In the genomic region with DNA sequence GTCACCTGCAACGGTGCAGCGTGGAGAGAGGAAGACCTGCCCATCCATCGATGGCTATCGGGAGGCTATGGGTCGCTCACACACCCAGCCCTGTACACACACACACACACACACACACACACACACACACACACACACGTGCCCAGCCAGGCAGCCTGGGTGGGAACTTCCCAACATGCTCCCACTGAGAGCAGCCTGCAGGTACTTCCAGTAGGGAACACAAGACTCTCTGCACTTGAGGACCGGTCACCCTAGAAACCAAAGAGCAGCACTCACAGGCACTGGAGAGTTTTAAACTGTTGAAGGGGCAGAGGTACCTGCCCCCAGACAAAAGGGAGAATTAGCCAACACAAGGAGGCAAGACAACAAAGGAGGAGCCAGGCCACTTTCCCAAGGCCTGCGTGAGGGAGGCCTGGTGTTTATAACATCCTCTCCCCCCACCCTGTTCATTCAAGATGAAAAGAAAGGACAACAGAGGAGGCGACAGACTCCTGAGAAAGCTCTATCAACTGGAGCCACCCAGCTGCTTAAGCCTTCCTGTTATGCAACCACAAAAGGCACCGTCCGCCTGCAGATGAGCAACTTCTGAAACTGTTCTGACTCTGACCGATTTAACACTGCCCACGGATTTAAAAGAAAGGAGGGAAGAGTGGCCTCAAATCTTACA, we compare ENCODE assay signal across 9 mouse cellular contexts.
A peak's percentile ranks its signal among the peaks of the same experiment; 100 is the strongest.
DNase-seq lines count a peak whose midpoint lies in the region; ATAC-seq and TF ChIP-seq lines count a peak whose summit lies in the region.
"Had no signal": no experiment of that assay in that cellular context is flagged by ENCODE, and none has a peak within 500 bp of the region (broad histone marks: within the 10 kb centered on the region; RNA-seq: fewer than 3 reads in every experiment).

No protein-coding gene starts in this region.

- H3K9ac ChIP-seq in hindbrain, postnatal 0 days (replicated peaks; ENCODE audit: low read length): no peak overlapping the region
- no peak overlapping the region for H3K9ac ChIP-seq in forebrain, embryonic 14.5 days (ENCODE audit: low read length)

- H3K4me3 ChIP-seq in hindbrain, embryonic 10.5 days: peak overlapping the region; percentile 58
- H3K4me3 ChIP-seq in hindbrain, postnatal 0 days (ENCODE audit: low read length): no peak overlapping the region
- no peak overlapping the region for H3K4me3 ChIP-seq in forebrain, embryonic 14.5 days (ENCODE audit: low read depth, low read length)

- 34% methylated on average over 13 of the region's 13 CpGs for WGBS in hindbrain, embryonic 10.5 days
- 46% methylated on average over 13 of the region's 13 CpGs for WGBS in hindbrain, postnatal 0 days
- WGBS in forebrain, embryonic 14.5 days: 25% methylated on average over 13 of the region's 13 CpGs

- TF ChIP-seq CTCF in hindbrain, postnatal 0 days (IDR thresholded peaks at IDR 0.05; ENCODE audit: low read depth): no peak

- H3K4me2 ChIP-seq in hindbrain, postnatal 0 days (ENCODE audit: low read depth, low read length): no peak overlapping the region
- peak overlapping the region; percentile 79; the same call in 1 of the 2 replicates for H3K4me2 ChIP-seq in forebrain, embryonic 14.5 days (ENCODE audit: low read length)

- no peak for DNase-seq in hindbrain, embryonic 10.5 days (ENCODE audit: low spot score)
- DNase-seq in hindbrain, postnatal 0 days (ENCODE audit: low spot score): no peak
- peak; percentile 53 for DNase-seq in ZHBTc4 (ENCODE audit: low read depth, low spot score)
- peak; percentile 41 for DNase-seq in forebrain, embryonic 14.5 days (ENCODE audit: low spot score)
- DNase-seq in lung, postnatal 25 days (ENCODE audit: low spot score): peak; percentile 30
- DNase-seq in layer of hippocampus, adult 9-11 months: no peak
- no peak for DNase-seq in gastrocnemius, postnatal 25 days

- peak overlapping the region; percentile 51 for H3K27ac ChIP-seq in hindbrain, embryonic 10.5 days
- H3K27ac ChIP-seq in hindbrain, postnatal 0 days: no peak overlapping the region
- no peak overlapping the region for H3K27ac ChIP-seq in forebrain, embryonic 14.5 days (ENCODE audit: low read depth, low read length)

- H3K9me3 ChIP-seq in hindbrain, embryonic 10.5 days: 0 out of 2 replicates have a peak, but pooled peaks cover 3% of the 10 kb centered on the region
- H3K9me3 ChIP-seq in hindbrain, postnatal 0 days (ENCODE audit: low read length): no peaks in the 10 kb centered on the region
- H3K9me3 ChIP-seq in forebrain, embryonic 14.5 days (replicated peaks; ENCODE audit: control insufficient read depth, low read length): no peaks in the 10 kb centered on the region

- H3K27me3 ChIP-seq in hindbrain, embryonic 10.5 days (ENCODE audit: insufficient read depth, poor library complexity, severe bottlenecking): peaks cover 76% of the 10 kb centered on the region
- H3K27me3 ChIP-seq in hindbrain, postnatal 0 days (ENCODE audit: insufficient read depth, low read length): no peaks in the 10 kb centered on the region
- H3K27me3 ChIP-seq in forebrain, embryonic 14.5 days (replicated peaks; ENCODE audit: control insufficient read depth, insufficient read depth, low read length): 0 out of 2 replicates have a peak, but pooled peaks cover 6% of the 10 kb centered on the region
- H3K27me3 ChIP-seq: Patski had no signal

- ATAC-seq in hindbrain, postnatal 0 days: no peak
- no peak for ATAC-seq in forebrain, embryonic 14.5 days
- no peak for ATAC-seq in erythroid progenitor cell, adult 5-6 weeks (replicated peaks; ENCODE audit: low FRiP score, poor library complexity, severe bottlenecking)
- ATAC-seq: Patski had no signal

- H3K4me1 ChIP-seq in hindbrain, embryonic 10.5 days (replicated peaks): peaks cover 43% of the 10 kb centered on the region
- H3K4me1 ChIP-seq in hindbrain, postnatal 0 days (ENCODE audit: insufficient read depth, low read length): peaks cover 4% of the 10 kb centered on the region; the same call in 1 of the 2 replicates
- H3K4me1 ChIP-seq in forebrain, embryonic 14.5 days (ENCODE audit: control insufficient read depth, insufficient read depth, low read length): peaks cover 17% of the 10 kb centered on the region; the same call in 1 of the 2 replicates

- peaks cover 25% of the 10 kb centered on the region for H3K36me3 ChIP-seq in hindbrain, embryonic 10.5 days
- no peaks in the 10 kb centered on the region for H3K36me3 ChIP-seq in hindbrain, postnatal 0 days (ENCODE audit: insufficient read depth, low read length)
- H3K36me3 ChIP-seq in forebrain, embryonic 14.5 days (ENCODE audit: control insufficient read depth, insufficient read depth, low read length): peaks cover 9% of the 10 kb centered on the region; the same call in 1 of the 2 replicates

Comparison
In these comparisons a context has a peak if more than half of its experiments do, and no peak if none do; other contexts are left out.
1. DNase-seq: peak in ZHBTc4 (single experiment), forebrain, embryonic 14.5 days (single experiment) and lung, postnatal 25 days (single experiment); none in hindbrain, embryonic 10.5 days (single experiment), hindbrain, postnatal 0 days (single experiment), layer of hippocampus, adult 9-11 months (single experiment) and gastrocnemius, postnatal 25 days (single experiment).